28 mouse cellular contexts compared by ENCODE assay signal in genomic region chr17:66664796-66665195, GRCm38 (mm10).
"Had no signal": no experiment of that assay in that cellular context is flagged by ENCODE, and none has a peak within 500 bp of the region (broad histone marks: within the 10 kb centered on the region; RNA-seq: fewer than 3 reads in every experiment).

No protein-coding gene starts in this region.

- H3K27me3 ChIP-seq: embryonic facial prominence, embryonic 12.5 days; embryonic facial prominence, embryonic 13.5 days; embryonic facial prominence, embryonic 15.5 days; forebrain, embryonic 12.5 days; forebrain, embryonic 13.5 days; forebrain, embryonic 15.5 days had no signal

- H3K9ac ChIP-seq: embryonic facial prominence, embryonic 12.5 days; embryonic facial prominence, embryonic 13.5 days; embryonic facial prominence, embryonic 15.5 days; forebrain, embryonic 12.5 days; forebrain, embryonic 13.5 days; forebrain, embryonic 15.5 days; forebrain, postnatal 0 days had no signal

- ATAC-seq: forebrain, embryonic 13.5 days; forebrain, embryonic 14.5 days; forebrain, embryonic 15.5 days; forebrain, embryonic 16.5 days; forebrain, postnatal 0 days had no signal

- H3K27ac ChIP-seq: embryonic facial prominence, embryonic 12.5 days; embryonic facial prominence, embryonic 13.5 days; embryonic facial prominence, embryonic 15.5 days; forebrain, embryonic 10.5 days; forebrain, embryonic 12.5 days; forebrain, embryonic 13.5 days; forebrain, embryonic 15.5 days; gastrocnemius, adult 2 months; heart, adult 2 months had no signal

- H3K4me3 ChIP-seq: embryonic facial prominence, embryonic 12.5 days; embryonic facial prominence, embryonic 13.5 days; embryonic facial prominence, embryonic 15.5 days; erythroblast, embryonic 14.5 days; forebrain, embryonic 10.5 days; forebrain, embryonic 12.5 days; forebrain, embryonic 13.5 days; forebrain, embryonic 15.5 days; gastrocnemius, adult 2 months; heart, adult 2 months had no signal

- H3K9me3 ChIP-seq: embryonic facial prominence, embryonic 12.5 days; embryonic facial prominence, embryonic 13.5 days; embryonic facial prominence, embryonic 15.5 days; forebrain, embryonic 10.5 days; forebrain, embryonic 12.5 days; forebrain, embryonic 13.5 days; forebrain, embryonic 15.5 days had no signal

- DNase-seq: cerebellum, adult 18-20 months; cerebellum, adult 2 months; cerebellum, adult 8-10 months; cerebellum, adult 9-10 months; cerebellum, adult 9-11 months; cerebellum, postnatal 10 days; cerebellum, postnatal 14 days; cerebellum, postnatal 25 days; cerebellum, postnatal 36 days; embryo, embryonic 11 days; forebrain, postnatal 0 days; gastrocnemius, adult 2 months; gastrocnemius, postnatal 10 days; gastrocnemius, postnatal 14 days; gastrocnemius, postnatal 25 days; gastrocnemius, postnatal 36 days; heart, adult 18-20 months; heart, adult 2 months had no signal

- H3K4me2 ChIP-seq: embryonic facial prominence, embryonic 12.5 days; embryonic facial prominence, embryonic 13.5 days; embryonic facial prominence, embryonic 15.5 days; forebrain, embryonic 12.5 days; forebrain, embryonic 13.5 days; forebrain, embryonic 15.5 days had no signal

- H3K4me1 ChIP-seq: embryonic facial prominence, embryonic 12.5 days; embryonic facial prominence, embryonic 13.5 days; embryonic facial prominence, embryonic 15.5 days; forebrain, embryonic 10.5 days; forebrain, embryonic 12.5 days; forebrain, embryonic 13.5 days; forebrain, embryonic 15.5 days had no signal

- H3K36me3 ChIP-seq: embryonic facial prominence, embryonic 12.5 days; embryonic facial prominence, embryonic 13.5 days; embryonic facial prominence, embryonic 15.5 days; forebrain, embryonic 10.5 days; forebrain, embryonic 12.5 days; forebrain, embryonic 15.5 days had no signal
